Mouse (Mus musculus) Muller cell, postnatal 12 days (primary cell): Measurements from ENCODE around the gene Hist1h2ab.

ENCODE experiments used
- DNase-seq: peaks from one replicate; pipeline ENCODE4 v3.0.0-alpha.2; 2015; ENCODE audit errors: inconsistent ontology term

Gene Hist1h2ab

DNA sequence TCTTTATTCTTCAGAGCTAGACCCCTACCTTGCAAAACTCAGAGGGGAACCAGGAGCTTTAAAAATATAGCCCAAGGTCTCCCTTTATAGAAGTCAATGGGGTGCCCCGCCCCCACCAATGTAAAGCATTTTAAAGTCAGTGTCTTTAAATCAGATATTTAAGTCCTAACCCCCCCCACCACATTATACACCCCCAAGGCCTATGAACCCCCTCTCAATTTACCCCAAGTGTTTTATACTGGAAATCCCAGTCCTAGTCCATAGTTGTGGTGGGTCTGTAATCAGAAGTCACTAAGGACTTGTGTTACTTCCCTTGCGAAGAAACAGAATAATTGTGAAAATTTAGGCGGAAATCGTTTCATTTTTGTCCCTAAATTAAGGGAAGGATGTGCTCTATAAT is 12.9 kb upstream of the Hist1h2ab start:
- no peak for DNase-seq

DNA sequence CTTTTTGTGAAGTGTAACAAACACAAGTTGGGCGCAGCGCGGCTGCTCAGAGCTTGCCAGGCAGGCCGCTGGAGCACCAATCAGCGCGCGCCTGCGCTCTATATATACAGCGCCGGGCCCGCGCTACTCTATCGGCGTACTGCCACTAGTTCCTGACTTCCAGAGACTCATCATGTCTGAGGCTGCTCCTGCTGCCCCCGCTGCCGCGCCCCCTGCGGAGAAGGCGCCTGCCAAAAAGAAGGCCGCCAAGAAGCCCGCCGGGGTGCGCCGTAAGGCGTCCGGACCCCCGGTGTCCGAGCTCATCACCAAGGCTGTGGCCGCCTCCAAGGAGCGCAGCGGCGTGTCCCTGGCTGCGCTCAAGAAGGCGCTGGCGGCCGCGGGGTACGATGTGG is 12.3 kb upstream of the Hist1h2ab start, which contains the start of gene Hist1h1c:
Hist1h1c (plus strand) TSS at position 132 of the 392 bp plus-strand sequence.
- peak; percentile 91 for DNase-seq

- peak; percentile 94 for DNase-seq
Measured at GRCm38 (mm10) chr13:23739069-23739921, 11.6 kb upstream of the Hist1h2ab start.

DNA sequence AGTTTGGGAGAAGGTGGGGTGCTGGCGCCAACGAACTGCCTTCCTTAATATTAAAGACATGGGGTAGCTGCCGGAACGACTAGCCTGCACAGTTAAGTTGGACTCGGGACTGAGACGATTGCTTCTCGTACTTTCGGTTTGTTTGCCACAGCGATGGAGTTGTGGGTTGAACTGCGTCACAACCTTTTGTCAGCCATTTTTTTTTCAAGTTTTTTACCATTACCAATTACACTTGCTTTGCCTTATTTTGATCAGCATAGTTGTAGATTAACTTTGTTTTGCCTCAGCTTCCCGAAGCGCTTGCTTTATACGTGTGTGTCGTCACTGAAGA is 11.0 kb upstream of the Hist1h2ab start:
- no peak for DNase-seq

GRCm38 (mm10) chr13:23740256-23740840 is 10.6 kb upstream of the Hist1h2ab start:
- no peak for DNase-seq

DNA sequence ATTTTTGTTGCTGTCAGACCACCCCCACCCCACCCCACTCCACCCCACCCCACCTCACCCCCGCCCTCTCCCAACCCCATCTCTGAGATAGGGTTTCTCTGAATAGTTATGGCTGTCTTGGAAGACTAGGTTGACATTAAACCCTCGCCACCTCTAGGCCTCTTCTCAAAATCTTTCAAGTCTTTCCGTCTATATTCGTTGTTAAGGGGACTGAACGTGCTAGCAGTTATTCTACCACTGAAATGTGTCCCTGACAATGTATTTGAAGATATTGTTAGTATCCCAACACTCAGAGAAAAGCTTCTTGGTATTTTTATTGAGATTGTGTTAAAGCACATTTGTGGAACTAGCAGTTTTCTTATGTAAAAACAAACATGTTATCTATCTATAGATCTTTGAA is 10.0 kb upstream of the Hist1h2ab start:
- DNase-seq: no peak

GRCm38 (mm10) chr13:23742007-23742406 is 8.9 kb upstream of the Hist1h2ab start:
- DNase-seq: no peak

- no peak for DNase-seq
Measured at GRCm38 (mm10) chr13:23743215-23743614, 7.7 kb upstream of the Hist1h2ab start.

GRCm38 (mm10) chr13:23743963-23744362 is 7.0 kb upstream of the Hist1h2ab start:
- DNase-seq: no peak

- peak; percentile 17 for DNase-seq
Measured at GRCm38 (mm10) chr13:23744421-23745380, 6.2 kb upstream of the Hist1h2ab start.

GRCm38 (mm10) chr13:23745381-23746161 is 5.4 kb upstream of the Hist1h2ab start, which contains the start of gene Hist1h3c:
TSS of gene Hist1h3c (minus strand) at chr13:23745602.
- peak; percentile 91 for DNase-seq

DNA sequence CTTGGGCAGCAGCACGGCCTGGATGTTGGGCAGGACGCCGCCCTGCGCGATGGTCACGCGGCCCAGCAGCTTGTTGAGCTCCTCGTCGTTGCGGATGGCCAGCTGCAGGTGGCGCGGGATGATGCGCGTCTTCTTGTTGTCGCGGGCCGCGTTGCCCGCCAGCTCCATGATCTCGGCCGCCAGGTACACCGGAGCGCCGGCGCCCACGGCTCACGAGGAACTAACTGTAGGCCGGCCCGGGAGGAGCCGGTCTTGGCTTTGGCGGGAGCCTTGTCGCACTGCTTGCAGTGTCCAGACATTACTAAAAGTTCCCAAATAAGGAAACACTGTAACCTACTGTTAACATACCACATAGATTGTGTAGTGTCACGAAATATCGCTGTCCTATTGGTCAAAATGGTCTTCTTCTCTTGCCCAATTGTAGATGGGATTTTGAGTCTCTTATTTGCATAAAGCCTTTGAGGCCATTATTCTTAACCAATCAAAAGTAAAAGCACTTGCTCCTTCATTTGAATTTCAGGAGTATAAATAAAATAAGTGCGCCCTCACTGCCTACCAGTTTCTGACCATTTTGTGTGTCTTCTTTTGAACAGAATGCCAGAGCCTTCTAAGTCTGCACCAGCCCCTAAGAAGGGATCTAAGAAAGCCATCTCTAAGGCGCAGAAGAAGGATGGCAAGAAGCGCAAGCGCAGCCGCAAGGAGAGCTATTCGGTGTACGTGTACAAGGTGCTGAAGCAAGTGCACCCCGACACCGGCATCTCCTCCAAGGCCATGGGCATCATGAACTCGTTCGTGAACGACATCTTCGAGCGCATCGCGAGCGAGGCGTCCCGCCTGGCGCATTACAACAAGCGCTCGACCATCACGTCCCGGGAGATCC is 4.5 kb upstream of the Hist1h2ab start, which contains the start of gene Hist1h2bb:
Hist1h2bb (plus strand) TSS at position 534 of the 880 bp plus-strand sequence.
- peak; percentile 94 for DNase-seq

GRCm38 (mm10) chr13:23747081-23747891 is 3.6 kb upstream of the Hist1h2ab start:
- peak; percentile 55 for DNase-seq

- no peak for DNase-seq
Measured at GRCm38 (mm10) chr13:23747892-23748288, 3.0 kb upstream of the Hist1h2ab start.

DNA sequence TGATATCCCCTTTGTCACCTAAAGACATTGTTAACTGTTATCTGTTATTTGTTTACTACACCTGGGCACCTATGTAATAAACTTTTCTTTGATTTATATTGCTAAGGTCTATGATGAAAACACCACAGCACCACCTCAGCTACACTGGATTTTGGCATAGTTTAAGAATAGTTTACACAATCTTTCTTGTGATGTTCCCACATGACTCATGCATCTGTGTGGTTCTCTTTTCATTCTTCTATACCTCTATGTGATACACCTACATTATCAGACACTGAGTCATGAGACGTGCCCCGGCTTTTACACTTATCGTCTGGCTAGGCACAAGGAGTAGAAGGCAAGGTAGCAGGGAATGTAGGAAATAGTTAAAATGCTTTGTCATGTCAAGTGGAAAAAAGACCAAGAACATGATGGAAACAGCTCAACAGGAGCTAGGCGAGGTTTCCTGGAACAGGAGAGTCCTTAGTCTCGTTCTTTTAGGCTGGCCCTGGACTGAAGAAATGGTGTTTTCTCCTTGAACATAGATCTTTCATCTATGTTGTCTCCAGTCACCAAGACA is 1.3 kb upstream of the Hist1h2ab start:
- peak; percentile 47 for DNase-seq

- peak; percentile 46 for DNase-seq
Measured at GRCm38 (mm10) chr13:23751478-23751956, 591 bp downstream of the Hist1h2ab start.

GRCm38 (mm10) chr13:23752067-23752741 is 1.3 kb downstream of the Hist1h2ab start, which contains the start of gene Hist1h3b:
TSS of gene Hist1h3b (plus strand) at chr13:23752267.
- DNase-seq: peak; percentile 93

GRCm38 (mm10) chr13:23752742-23753172 is 1.8 kb downstream of the Hist1h2ab start:
- DNase-seq: no peak
